Comparison of ENCODE assay signal across 20 mouse cellular contexts in the genomic region with DNA sequence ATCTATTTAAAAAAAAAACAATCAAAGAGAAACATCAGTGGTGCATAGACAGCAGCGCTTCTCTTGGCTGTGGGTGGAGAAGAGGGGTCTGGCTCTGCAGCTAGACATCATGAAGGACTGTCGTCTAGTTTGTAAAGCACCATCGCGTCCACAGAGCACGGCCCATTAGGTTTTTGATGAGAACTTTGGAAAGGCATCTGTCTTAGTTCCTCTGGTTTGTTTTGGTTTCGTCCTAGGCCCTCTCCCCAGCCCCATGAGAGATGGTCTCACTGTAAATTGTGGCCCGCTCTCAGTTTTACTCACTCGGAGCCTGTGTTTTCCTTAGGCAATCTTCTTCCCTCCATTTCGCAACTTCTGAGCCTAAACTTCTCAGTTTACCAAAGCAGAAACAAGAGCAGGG.
"Had no signal": no experiment of that assay in that cellular context is flagged by ENCODE, and none has a peak within 500 bp of the region (broad histone marks: within the 10 kb centered on the region; RNA-seq: fewer than 3 reads in every experiment).

No protein-coding gene starts in this region.

- H3K4me3 ChIP-seq: intestine, embryonic 15.5 days; left cerebral cortex, adult 2 months; liver, embryonic 13.5 days; lung, embryonic 15.5 days; megakaryocyte, embryonic 14.5 days; midbrain, embryonic 10.5 days; midbrain, embryonic 13.5 days; myocyte; neural tube, embryonic 13.5 days; stomach, embryonic 15.5 days had no signal

- H3K9ac ChIP-seq: intestine, embryonic 15.5 days; liver, embryonic 13.5 days; lung, embryonic 15.5 days; midbrain, embryonic 13.5 days; neural tube, embryonic 13.5 days; stomach, embryonic 15.5 days had no signal

- H3K27me3 ChIP-seq: intestine, embryonic 15.5 days; liver, embryonic 13.5 days; lung, embryonic 15.5 days; midbrain, embryonic 13.5 days; neural tube, embryonic 13.5 days; stomach, embryonic 15.5 days had no signal

- DNase-seq: kidney, adult 11 months; kidney, postnatal 36 days; layer of hippocampus, postnatal 36 days; liver, embryonic 13.5 days; lung, adult 18-20 months; lung, postnatal 10 days; lung, postnatal 36 days; retina, postnatal 1 day; right cerebral cortex, postnatal 25 days; thymus, postnatal 25 days had no signal

- H3K27ac ChIP-seq: intestine, embryonic 15.5 days; left cerebral cortex, adult 2 months; liver, embryonic 13.5 days; lung, embryonic 15.5 days; midbrain, embryonic 10.5 days; midbrain, embryonic 13.5 days; neural tube, embryonic 13.5 days; stomach, embryonic 15.5 days had no signal

- ATAC-seq: intestine, embryonic 15.5 days; midbrain, embryonic 13.5 days; midbrain, embryonic 16.5 days had no signal

- H3K9me3 ChIP-seq: intestine, embryonic 15.5 days; liver, embryonic 13.5 days; lung, embryonic 15.5 days; megakaryocyte, embryonic 14.5 days; midbrain, embryonic 10.5 days; midbrain, embryonic 13.5 days; neural tube, embryonic 13.5 days; stomach, embryonic 15.5 days had no signal

- H3K4me2 ChIP-seq: intestine, embryonic 15.5 days; liver, embryonic 13.5 days; lung, embryonic 15.5 days; midbrain, embryonic 13.5 days; neural tube, embryonic 13.5 days; stomach, embryonic 15.5 days had no signal

- H3K36me3 ChIP-seq: intestine, embryonic 15.5 days; liver, embryonic 13.5 days; lung, embryonic 15.5 days; midbrain, embryonic 10.5 days; midbrain, embryonic 13.5 days; neural tube, embryonic 13.5 days; stomach, embryonic 15.5 days had no signal

- H3K4me1 ChIP-seq: intestine, embryonic 15.5 days; lung, embryonic 15.5 days; midbrain, embryonic 13.5 days; neural tube, embryonic 13.5 days; stomach, embryonic 15.5 days had no signal
